Mouse (Mus musculus): ENCODE data around the gene Zdhhc7. TPM values are rescaled to one million over a fixed set of nuclear protein-coding genes. Genes with fewer than 3 reads are reported as not detected.
A peak's percentile ranks its signal among the peaks of the same experiment; 100 is the strongest.

The Zdhhc7 gene
- polyA plus RNA-seq, 1 experiment from 2014 or later = 16.3 TPM

DNA sequence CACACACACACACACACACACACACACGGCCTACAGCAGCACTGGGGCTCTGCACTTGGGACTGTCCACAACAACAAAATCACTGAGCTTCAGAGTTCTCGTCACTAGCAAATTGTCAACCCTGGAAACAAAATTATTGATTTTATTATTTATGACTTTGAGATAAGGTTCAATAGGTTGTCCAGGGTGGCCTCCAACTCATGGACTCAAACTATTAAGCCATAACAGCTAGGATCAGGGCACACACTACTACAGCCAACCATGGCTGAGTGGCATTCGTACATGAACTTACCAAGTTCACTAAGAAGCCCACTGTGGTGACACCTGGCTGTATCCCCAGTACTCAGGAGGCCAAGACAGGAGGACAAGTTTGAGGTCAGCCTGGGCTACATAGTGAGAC, 8.2 kb downstream of the Zdhhc7 start:
- Histone ChIP-seq H3K36me3 (peaks cover 45% of the 10 kb centered on the region), H3K4me1 (replicated peaks) (peaks cover 30% of the 10 kb centered on the region), H3K4me2 (no peak overlapping the region), H3K27me3 (no peaks in the 10 kb centered on the region), H3K9me3 (replicated peaks) (no peaks in the 10 kb centered on the region), H3K27ac (no peak overlapping the region), H3K4me3 (replicated peaks) (no peak overlapping the region), H3K9ac (no peak overlapping the region)
- WGBS (ENCODE audit: insufficient replicate concordance) = 68% methylated on average over 3 of the region's 3 CpGs
- DNase-seq (no peak), ATAC-seq (ENCODE audit: low read depth) (no peak)

DNA sequence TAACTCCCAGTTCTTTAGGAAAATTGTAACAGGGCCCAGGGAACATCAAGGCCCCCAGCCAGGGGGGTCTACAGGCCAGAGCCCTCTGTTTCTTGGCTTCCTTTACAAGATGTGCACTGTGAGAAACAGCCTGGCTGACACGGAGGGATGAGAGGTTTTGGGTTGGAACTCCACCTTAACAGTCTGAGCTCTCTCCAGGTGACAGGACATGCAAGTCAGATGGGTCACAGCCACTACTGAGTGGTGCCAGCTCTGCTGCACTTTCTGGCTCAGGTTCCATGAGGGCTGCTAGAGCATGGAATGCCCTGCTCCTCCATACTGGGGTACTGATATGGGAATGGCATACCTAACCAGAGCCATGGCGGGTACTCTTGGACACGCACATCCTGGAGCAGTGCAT, 10.2 kb downstream of the Zdhhc7 start:
- Histone ChIP-seq H3K4me2 (no peak overlapping the region), H3K27me3 (no peaks in the 10 kb centered on the region), H3K4me3 (replicated peaks) (no peak overlapping the region), H3K36me3 (peaks cover 66% of the 10 kb centered on the region), H3K27ac (no peak overlapping the region), H3K4me1 (replicated peaks) (peaks cover 17% of the 10 kb centered on the region), H3K9ac (no peak overlapping the region), H3K9me3 (replicated peaks) (no peaks in the 10 kb centered on the region)
- DNase-seq (no peak), ATAC-seq (ENCODE audit: low read depth) (no peak)
- WGBS (ENCODE audit: insufficient replicate concordance) = 63% methylated on average over 3 of the region's 3 CpGs

DNA sequence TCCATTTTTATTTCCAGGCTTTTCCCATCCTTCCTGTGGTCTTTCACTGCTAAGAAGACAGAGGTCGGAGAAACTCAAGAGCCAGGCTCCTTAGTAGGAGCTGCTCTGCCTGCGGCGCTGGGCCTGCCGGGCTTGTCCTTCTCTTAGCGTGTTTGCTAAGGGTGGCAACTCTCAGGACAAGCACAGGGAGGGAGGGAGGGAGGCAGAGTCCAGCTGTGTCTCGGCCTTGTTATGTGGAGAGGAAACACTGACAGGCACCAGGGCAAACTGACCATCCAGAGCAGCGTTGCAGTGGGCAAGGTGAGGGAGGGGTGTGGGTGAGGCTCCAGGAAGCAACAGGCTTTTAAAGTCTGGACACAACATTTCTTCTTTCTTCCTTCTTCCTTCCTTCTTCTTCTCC, 11.8 kb downstream of the Zdhhc7 start:
- H3K9ac ChIP-seq = no peak overlapping the region
- DNase-seq (no peak), ATAC-seq (ENCODE audit: low read depth) (no peak)
- H3K27me3 ChIP-seq = no peaks in the 10 kb centered on the region
- H3K4me1 ChIP-seq (replicated peaks) = peaks cover 3% of the 10 kb centered on the region; the same call in 1 of the 2 replicates
- whole genome bisulfite sequencing (ENCODE audit: insufficient replicate concordance) = 75% methylated on average over 7 of the region's 7 CpGs
- H3K4me3 ChIP-seq (replicated peaks) = no peak overlapping the region
- H3K27ac ChIP-seq = no peak overlapping the region
- peaks cover 81% of the 10 kb centered on the region for H3K36me3 ChIP-seq
- no peaks in the 10 kb centered on the region for H3K9me3 ChIP-seq (replicated peaks)
- no peak overlapping the region for H3K4me2 ChIP-seq

DNA sequence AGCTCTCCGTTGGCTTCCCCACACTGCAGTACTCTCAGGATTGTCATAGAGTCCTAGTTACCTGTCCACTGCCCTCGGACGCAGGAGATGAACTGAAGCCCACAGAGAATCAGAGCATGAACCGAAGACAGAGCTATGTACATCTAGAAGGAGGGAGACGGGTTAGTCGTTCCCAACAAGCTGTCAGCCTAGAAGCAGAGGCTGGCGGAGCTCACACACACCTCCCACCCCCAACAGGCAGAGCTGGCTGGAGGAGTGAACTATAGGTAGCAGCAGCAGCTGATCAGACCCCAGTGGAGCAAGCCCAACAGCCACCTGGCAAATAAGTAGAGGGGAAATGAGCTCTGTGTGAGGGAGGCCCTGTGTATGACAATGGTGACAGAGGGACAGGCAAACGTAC, 16.5 kb downstream of the Zdhhc7 start:
- Histone ChIP-seq H3K27ac (no peak overlapping the region), H3K9me3 (replicated peaks) (no peaks in the 10 kb centered on the region), H3K9ac (no peak overlapping the region), H3K4me1 (replicated peaks) (no peaks in the 10 kb centered on the region), H3K36me3 (peaks cover 73% of the 10 kb centered on the region), H3K4me2 (no peak overlapping the region), H3K27me3 (no peaks in the 10 kb centered on the region), H3K4me3 (replicated peaks) (no peak overlapping the region)
- 79% methylated on average over 8 of the region's 8 CpGs for WGBS (ENCODE audit: insufficient replicate concordance)
- ATAC-seq (ENCODE audit: low read depth) (no peak), DNase-seq (no peak)

DNA sequence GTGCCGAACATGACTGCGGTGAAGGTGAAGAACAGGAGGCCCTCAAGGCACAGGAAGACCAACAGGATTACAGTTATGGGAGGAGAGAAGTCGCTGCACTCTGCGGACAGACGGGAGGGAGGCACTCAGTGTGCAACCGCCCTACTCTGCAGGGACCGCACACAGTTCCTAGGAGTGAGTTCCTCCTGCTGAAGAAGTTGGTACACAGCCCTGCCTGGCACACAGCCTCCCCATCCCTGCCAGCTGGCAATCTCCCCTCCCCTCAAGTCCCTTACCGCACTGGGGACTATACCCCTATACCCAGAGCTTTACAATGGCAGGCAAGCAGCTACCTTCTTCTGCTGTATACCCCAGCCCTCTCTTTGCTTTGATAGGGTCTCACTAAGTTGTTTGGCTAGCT, 18.0 kb downstream of the Zdhhc7 start:
- WGBS (ENCODE audit: insufficient replicate concordance) = 93% methylated on average over 8 of the region's 8 CpGs
- Histone ChIP-seq H3K4me1 (replicated peaks) (no peaks in the 10 kb centered on the region), H3K9ac (no peak overlapping the region), H3K9me3 (replicated peaks) (no peaks in the 10 kb centered on the region), H3K27ac (no peak overlapping the region), H3K36me3 (peaks cover 66% of the 10 kb centered on the region), H3K4me2 (no peak overlapping the region), H3K27me3 (no peaks in the 10 kb centered on the region), H3K4me3 (replicated peaks) (no peak overlapping the region)
- DNase-seq = no peak
- ATAC-seq (ENCODE audit: low read depth) = no peak

- 66% methylated on average over 5 of the region's 5 CpGs for WGBS (ENCODE audit: insufficient replicate concordance)
- peaks cover 13% of the 10 kb centered on the region; the same call in 1 of the 2 replicates for H3K27me3 ChIP-seq
Observed at GRCm38 (mm10) chr8:120079361-120079760, 21.9 kb downstream of the Zdhhc7 start.

DNA sequence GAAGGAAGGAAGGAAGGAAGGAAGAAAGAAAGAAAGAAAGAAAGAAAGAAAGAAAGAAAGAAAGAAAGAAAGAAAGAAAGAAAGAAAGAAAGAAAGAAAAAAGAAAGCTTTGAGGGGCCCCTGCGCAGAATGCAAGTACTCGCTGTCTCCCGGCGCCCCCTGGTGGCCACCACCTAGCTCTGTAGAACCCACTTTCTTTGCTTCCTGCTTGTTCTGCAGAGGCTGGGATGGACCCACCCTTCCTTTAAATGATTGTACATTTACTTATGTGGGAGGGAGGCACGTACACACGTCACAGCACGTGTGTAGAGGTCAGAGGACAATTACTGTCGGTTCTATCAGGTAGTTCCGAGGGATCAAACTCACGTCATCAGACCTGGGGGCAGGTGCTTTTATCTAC, 23.2 kb downstream of the Zdhhc7 start:
- Histone ChIP-seq H3K9me3 (replicated peaks) (no peaks in the 10 kb centered on the region), H3K4me3 (replicated peaks) (no peak overlapping the region), H3K4me2 (no peak overlapping the region), H3K27me3 (peaks cover 13% of the 10 kb centered on the region), H3K9ac (no peak overlapping the region), H3K36me3 (peaks cover 22% of the 10 kb centered on the region), H3K4me1 (replicated peaks) (no peaks in the 10 kb centered on the region), H3K27ac (no peak overlapping the region)
- ATAC-seq (ENCODE audit: low read depth) = peak; percentile 19; the same call in 1 of the 2 replicates
- WGBS (ENCODE audit: insufficient replicate concordance) = 14% methylated on average over 10 of the region's 10 CpGs
- peak; percentile 41 for DNase-seq

More at GRCm38 (mm10) chr8:120079361-120079760, 21.9 kb downstream of the Zdhhc7 start:
- ATAC-seq (ENCODE audit: low read depth) = no peak
- Histone ChIP-seq H3K36me3 (peaks cover 30% of the 10 kb centered on the region), H3K9me3 (replicated peaks) (no peaks in the 10 kb centered on the region), H3K4me2 (no peak overlapping the region), H3K27ac (no peak overlapping the region), H3K4me1 (replicated peaks) (no peaks in the 10 kb centered on the region), H3K4me3 (replicated peaks) (no peak overlapping the region), H3K9ac (no peak overlapping the region)
- no peak for DNase-seq

DNA sequence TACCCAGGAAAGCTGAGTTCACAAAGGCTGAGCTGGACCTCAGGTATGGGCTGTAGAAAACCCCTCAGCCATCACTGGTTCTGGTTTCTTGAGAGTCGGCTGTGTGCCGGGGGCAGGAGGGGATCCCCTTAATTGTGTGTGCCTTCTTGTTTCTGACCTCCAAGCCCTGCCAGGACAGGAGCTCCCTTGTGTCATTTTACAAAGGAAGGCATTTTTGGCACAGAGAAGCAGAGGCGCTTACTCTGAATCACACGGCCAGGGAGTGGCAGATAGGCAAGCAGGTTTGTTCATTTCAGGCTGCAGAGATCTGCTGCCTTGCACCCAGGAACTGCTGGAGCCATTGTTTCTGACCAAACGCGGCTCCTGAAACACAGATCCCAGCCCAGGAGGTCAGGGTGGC, 25.9 kb downstream of the Zdhhc7 start:
- Histone ChIP-seq H3K4me2 (no peak overlapping the region), H3K27ac (no peak overlapping the region), H3K4me3 (replicated peaks) (no peak overlapping the region), H3K9me3 (replicated peaks) (no peaks in the 10 kb centered on the region), H3K36me3 (no peaks in the 10 kb centered on the region), H3K4me1 (replicated peaks) (no peaks in the 10 kb centered on the region), H3K9ac (no peak overlapping the region), H3K27me3 (peaks cover 13% of the 10 kb centered on the region)
- no peak for ATAC-seq (ENCODE audit: low read depth)
- DNase-seq = no peak
- 57% methylated on average over 6 of the region's 6 CpGs for WGBS (ENCODE audit: insufficient replicate concordance)

DNA sequence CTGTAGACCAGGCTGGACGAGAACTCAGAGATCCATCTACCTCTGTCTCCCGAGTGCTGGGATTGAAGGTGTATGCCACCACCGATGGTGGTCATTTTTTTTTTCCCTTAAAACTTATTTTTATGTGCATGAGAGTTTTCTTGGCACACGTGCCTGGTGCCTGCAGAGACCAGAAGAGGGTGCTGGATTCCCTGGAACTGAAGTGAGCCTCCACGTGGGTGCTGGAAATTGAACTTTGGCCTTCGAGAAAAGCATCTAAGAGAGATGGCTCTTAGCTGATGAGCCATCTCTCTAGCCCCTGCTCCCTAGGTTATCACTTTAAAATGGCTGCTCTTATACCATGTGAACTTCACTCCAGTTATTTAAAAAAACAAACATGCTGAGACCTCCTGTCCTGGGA, 26.8 kb downstream of the Zdhhc7 start:
- ATAC-seq (ENCODE audit: low read depth) = no peak
- WGBS (ENCODE audit: insufficient replicate concordance) = 50% methylated on average over 6 of the region's 6 CpGs
- no peaks in the 10 kb centered on the region for H3K36me3 ChIP-seq
- H3K9me3 ChIP-seq (replicated peaks) = no peaks in the 10 kb centered on the region
- no peak overlapping the region for H3K27ac ChIP-seq
- no peak overlapping the region for H3K4me3 ChIP-seq (replicated peaks)
- no peaks in the 10 kb centered on the region for H3K4me1 ChIP-seq (replicated peaks)
- H3K27me3 ChIP-seq = peaks cover 13% of the 10 kb centered on the region
- H3K4me2 ChIP-seq = no peak overlapping the region
- no peak for DNase-seq
- H3K9ac ChIP-seq = no peak overlapping the region

- no peak overlapping the region for H3K9ac ChIP-seq
- H3K27me3 ChIP-seq = peaks cover 13% of the 10 kb centered on the region
- 78% methylated on average over 8 of the region's 8 CpGs for WGBS (ENCODE audit: insufficient replicate concordance)
- no peaks in the 10 kb centered on the region for H3K9me3 ChIP-seq (replicated peaks)
- no peak overlapping the region for H3K4me3 ChIP-seq (replicated peaks)
- no peaks in the 10 kb centered on the region for H3K36me3 ChIP-seq
- H3K27ac ChIP-seq = no peak overlapping the region
- no peak for ATAC-seq (ENCODE audit: low read depth)
- H3K4me1 ChIP-seq (replicated peaks) = no peaks in the 10 kb centered on the region
- no peak overlapping the region for H3K4me2 ChIP-seq
- no peak for DNase-seq
Observed at GRCm38 (mm10) chr8:120072827-120073226, 28.5 kb downstream of the Zdhhc7 start.

GRCm38 (mm10) chr8:120072259-120072658, 29.0 kb downstream of the Zdhhc7 start:
- no peak overlapping the region for H3K9ac ChIP-seq
- ATAC-seq (ENCODE audit: low read depth) (no peak), DNase-seq (no peak)
- H3K4me2 ChIP-seq = no peak overlapping the region
- H3K36me3 ChIP-seq = no peaks in the 10 kb centered on the region
- H3K4me1 ChIP-seq (replicated peaks) = no peaks in the 10 kb centered on the region
- H3K9me3 ChIP-seq (replicated peaks) = no peaks in the 10 kb centered on the region
- H3K27ac ChIP-seq = no peak overlapping the region
- H3K27me3 ChIP-seq = peaks cover 13% of the 10 kb centered on the region
- WGBS (ENCODE audit: insufficient replicate concordance) = 67% methylated on average over 9 of the region's 9 CpGs
- H3K4me3 ChIP-seq (replicated peaks) = no peak overlapping the region

DNA sequence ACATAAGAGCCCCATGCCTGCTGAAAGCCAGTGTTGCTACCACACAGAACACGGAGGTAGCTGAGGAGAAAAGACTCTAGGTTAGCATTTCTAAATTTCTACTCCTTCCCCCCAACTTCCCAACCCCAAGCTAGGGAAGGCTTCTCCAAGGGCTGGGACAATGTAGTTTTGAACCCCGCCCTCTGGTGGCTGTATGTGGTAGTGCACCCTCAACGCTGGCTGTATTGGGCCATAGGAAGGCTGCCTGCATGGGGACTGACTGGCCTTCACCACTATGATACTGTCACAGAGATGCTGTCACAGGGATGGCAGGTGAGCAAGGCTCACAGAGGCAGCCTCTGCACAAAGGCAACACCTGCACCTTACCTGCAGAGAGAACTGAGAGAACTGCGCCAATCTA, 29.6 kb downstream of the Zdhhc7 start:
- Histone ChIP-seq H3K9me3 (replicated peaks) (no peaks in the 10 kb centered on the region), H3K9ac (no peak overlapping the region), H3K36me3 (no peaks in the 10 kb centered on the region), H3K27ac (no peak overlapping the region), H3K4me1 (replicated peaks) (no peaks in the 10 kb centered on the region), H3K4me3 (replicated peaks) (no peak overlapping the region), H3K4me2 (no peak overlapping the region), H3K27me3 (peaks cover 13% of the 10 kb centered on the region)
- 23% methylated on average over 4 of the region's 4 CpGs for WGBS (ENCODE audit: insufficient replicate concordance)
- DNase-seq = peak; percentile 53
- peak; percentile 55; the same call in 1 of the 2 replicates for ATAC-seq (ENCODE audit: low read depth)

All from liver, embryonic 13.5 days (tissue).